Mouse (Mus musculus) splenic B cell, adult 2 months (primary cell): ENCODE data around the gene Syngr2.
A peak's percentile ranks its signal among the peaks of the same experiment; 100 is the strongest.

Experiments used
- DNase-seq: peaks from one replicate; pipeline ENCODE4 v3.0.0-alpha.2; 2011; ENCODE audit warnings: low read depth, low spot score
- H3K27me3 ChIP-seq: 2 replicates; pipeline ENCODE4 v1.6.1; 2012; ENCODE audit warnings: mild to moderate bottlenecking, low read length, moderate library complexity, mixed read lengths; ENCODE audit not compliant: control insufficient read depth, poor library complexity, insufficient read depth, severe bottlenecking
- H3K36me3 ChIP-seq: 2 replicates; pipeline ENCODE4 v1.6.1; 2012; ENCODE audit warnings: mild to moderate bottlenecking, low read length, moderate library complexity, mixed read lengths; ENCODE audit not compliant: control insufficient read depth, poor library complexity, insufficient read depth, severe bottlenecking

Gene Syngr2

DNA sequence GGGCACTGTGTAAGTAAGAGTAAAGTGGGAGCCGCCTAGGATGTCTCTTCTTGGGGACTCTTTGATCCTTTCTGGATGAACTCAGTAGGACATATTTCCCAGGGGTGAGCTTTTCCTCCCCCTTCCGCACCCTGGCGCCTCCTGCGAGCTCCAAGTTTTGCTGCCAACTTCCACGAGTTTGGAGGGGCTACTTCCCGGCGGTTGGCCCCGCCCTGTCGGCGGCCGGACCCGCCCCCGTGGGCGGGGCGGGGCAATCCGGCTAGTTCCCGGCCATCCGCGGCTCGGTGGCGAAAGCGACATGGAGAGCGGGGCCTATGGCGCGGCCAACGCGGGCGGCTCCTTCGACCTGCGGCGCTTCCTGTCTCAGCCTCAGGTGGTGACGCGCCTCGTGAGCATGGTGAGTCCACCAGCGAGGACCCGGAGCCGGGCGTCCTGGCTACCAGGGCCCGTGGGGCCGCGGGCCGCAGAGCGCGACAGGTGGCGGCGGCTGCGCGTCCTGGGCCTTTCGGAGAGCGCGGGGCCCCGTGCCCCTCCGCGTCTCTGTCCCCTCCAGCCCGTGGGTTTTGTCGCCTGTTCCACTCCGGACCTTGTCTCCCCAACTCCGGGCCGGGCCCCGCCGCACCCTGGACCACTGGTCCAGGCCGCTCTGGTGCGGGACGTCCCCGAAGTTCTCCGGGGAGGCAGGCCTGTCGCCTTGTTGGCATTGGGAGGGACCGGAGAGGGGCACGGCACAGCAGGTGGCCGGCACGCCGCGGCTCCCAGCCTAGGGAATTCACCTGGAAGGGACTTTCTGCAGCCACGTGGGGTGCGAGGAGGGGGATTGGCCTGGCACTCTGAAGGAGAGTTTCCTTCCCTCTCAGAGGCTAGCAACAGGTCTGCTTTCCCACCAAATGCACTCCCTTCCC is at the start of gene Syngr2, which contains the start of gene Gm20708:
Gene Syngr2, plus strand, starts transcription at position 262 of the 905 bp plus-strand sequence.
Gene Gm20708, plus strand, starts transcription at position 262 of the 905 bp plus-strand sequence.
- H3K36me3 ChIP-seq = peaks cover 6% of the 10 kb centered on the region
- no peaks in the 10 kb centered on the region for H3K27me3 ChIP-seq
- peak; percentile 73 for DNase-seq

DNA sequence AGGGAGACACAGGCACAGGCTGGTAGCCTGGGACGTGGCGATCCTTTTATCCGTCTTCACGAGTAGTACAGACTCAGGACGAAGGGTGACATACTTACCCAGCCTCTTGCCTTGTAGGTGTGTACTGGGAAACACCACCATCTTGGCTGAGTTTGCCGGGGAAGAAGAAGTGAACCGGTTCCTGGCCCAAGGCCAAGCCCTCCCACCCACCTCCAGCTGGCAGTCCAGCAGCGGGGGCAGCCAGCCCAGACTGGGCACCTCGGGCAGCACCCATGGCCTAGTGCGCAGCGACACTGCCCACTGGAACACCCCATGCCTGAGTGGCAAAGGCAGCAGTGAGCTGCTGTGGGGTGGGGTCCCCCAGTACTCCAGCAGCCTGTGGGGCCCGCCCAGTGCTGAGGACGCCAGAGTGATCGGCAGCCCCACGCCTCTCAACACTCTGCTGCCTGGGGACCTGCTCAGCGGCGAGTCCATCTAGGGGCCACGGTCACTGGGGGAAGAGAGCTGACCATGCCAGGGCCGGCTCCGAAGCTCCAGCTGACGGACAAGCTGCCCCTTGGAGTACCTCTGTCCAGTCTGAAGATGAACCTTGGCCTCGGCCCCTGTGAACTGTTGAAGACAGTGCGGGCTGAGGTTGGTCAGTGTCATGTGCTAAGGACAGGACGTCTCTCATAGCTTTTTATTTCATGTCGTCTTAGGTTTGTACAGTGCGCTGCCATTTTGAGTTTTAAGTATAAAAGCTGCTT is 48.9 kb upstream of the Syngr2 start:
- peaks cover 5% of the 10 kb centered on the region for H3K36me3 ChIP-seq
- DNase-seq = no peak
- H3K27me3 ChIP-seq = no peaks in the 10 kb centered on the region

DNA sequence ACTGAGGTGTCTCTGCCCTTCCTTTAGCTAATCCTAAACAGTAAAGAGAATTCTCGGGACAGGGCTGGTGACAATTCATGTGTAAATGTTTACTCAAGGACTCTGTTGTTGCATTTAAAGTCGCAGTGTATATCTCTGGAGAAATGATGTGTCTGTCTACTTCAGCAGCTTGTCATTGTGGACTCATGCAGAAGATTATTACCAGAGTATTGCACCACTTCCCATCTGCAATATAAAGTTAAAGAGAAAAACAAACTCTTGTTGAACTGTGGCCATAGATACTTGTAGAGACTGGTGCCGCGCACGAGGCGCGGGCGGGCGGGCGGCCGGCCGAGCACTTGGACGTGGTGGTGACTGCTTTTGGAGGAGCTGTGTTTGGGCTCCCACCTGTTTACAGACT is 47.7 kb upstream of the Syngr2 start:
- no peak for DNase-seq
- Histone ChIP-seq H3K36me3 (peaks cover 6% of the 10 kb centered on the region), H3K27me3 (no peaks in the 10 kb centered on the region)

DNA sequence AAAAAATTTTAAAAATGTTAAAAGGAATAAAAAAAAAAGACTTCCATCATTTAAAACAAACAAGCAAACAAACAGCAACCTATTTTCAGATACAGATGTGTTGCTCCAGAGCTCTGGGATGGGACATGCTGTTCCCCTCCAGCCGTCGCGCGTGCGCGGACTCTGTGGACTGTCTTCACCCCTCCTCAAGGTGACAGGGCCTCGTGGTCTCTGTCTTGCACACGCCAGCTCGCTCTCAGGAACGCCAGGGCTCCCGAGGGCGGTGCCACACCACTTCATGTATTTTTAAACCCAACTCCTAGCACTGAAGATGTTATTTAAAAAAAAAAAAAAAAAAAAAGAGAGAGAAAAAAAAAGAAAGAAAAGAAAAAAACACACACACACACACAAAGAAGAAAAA is 47.2 kb upstream of the Syngr2 start:
- no peak for DNase-seq
- H3K27me3 ChIP-seq = no peaks in the 10 kb centered on the region

DNA sequence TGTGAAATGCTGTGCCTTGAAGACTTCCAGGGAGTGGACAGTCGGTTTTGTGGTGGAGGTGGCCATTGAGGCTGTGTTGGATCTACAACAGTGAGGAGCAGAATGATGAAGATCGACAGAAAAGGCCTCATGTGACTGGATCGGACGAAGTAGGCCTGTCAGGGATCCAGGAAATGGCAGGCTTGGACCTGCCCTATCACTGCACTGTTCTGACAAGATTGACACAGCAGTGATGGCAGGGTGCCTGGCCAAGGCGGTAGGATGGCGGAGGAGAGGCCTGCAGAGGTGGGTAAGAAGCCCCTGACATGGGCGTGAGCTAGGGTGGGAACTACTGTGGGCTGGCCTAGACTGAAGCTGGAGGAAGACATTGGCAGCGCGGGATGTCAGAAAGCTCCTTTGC is 45.1 kb upstream of the Syngr2 start:
- H3K36me3 ChIP-seq = peaks cover 13% of the 10 kb centered on the region
- no peak for DNase-seq

More for the DNA sequence above, 47.2 kb upstream of the Syngr2 start:
- H3K36me3 ChIP-seq = peaks cover 6% of the 10 kb centered on the region

DNA sequence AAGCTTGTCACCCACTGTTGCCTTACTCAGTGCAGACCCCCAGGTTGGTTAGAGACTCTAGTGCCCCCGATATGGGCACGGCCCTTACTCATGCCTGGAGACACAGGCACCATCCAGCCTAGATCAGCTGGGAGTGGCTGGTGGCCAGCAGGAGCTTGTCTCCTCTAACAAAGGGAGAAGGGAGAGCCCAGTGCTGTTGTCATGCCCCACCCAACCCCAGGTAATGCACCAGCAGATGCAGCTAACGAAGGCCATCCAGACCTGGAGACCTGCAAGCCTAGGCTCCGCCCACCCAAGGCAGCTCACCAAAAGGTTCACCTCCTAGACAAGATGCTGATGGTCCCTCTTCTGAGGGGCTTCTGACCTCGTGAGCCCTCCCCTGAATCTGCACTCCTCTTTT is 44.1 kb upstream of the Syngr2 start:
- no peak for DNase-seq
- Histone ChIP-seq H3K27me3 (no peaks in the 10 kb centered on the region), H3K36me3 (peaks cover 13% of the 10 kb centered on the region)

More for the DNA sequence above, 45.1 kb upstream of the Syngr2 start:
- H3K27me3 ChIP-seq = no peaks in the 10 kb centered on the region

DNA sequence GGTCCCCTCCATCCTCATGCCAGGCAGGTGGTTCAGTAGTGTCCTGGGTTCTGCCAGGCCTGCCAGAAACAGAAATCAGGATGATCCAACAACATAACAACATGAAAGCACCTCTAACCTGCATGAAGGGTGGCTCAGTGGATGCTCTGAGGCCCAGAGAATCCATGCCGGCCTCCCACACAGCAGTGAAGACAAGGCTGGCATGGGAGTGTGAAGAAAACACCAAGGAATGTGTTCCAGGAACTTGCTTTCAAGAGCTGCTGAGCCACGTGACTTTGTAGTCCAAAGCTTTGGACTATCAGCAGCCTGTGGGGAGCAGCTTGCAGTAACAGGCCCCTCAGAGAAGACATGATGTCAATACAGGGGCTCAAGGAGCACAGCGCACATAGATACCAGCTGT is 43.2 kb upstream of the Syngr2 start:
- DNase-seq = no peak
- Histone ChIP-seq H3K27me3 (no peaks in the 10 kb centered on the region), H3K36me3 (peaks cover 11% of the 10 kb centered on the region)

DNA sequence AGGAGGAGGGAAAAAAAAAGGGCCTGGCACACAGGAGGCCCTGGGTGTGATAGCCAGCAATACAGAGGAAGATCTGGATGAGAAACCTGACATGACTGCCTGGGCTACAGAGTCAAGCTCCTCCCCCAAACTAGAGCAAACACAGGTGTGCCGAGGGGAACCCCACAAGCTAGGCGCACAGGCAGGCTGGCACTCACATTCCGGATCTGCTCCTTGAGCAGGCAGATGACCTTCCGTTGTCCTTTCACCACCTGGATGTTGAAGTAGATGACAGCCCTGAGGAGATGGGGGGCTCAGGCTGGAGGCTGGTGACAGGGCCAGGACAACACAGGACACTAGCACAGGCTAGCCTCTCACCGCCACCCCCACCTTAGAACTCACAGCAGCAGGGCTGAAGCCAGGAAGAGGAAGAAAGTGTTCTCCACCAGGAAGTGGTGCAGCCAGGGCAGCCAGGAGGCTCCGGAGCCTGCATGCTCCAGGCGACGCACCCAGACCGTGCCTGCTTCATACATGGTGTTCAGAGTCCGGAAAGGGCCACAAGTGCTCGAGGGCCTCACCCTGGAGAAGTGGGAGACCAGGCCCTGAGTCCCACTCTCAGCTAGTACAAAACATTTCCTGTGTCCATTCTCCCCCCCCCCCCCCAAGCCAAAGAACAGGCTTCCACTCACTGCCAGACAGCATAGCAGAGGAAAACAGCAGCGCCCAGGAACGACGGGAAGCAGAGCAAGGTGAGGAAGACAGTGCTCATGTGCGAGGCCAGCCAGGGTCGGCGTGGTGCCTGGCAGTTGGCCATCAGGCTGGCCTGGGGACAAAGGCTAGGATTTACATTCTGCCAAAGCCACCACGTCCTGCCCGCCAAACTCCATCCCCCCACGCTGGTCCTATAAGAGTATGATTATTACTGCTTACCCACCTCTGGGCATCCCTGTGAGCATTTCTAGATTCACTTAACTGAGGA is 40.5 kb upstream of the Syngr2 start:
- Histone ChIP-seq H3K27me3 (no peaks in the 10 kb centered on the region), H3K36me3 (peaks cover 15% of the 10 kb centered on the region)

DNA sequence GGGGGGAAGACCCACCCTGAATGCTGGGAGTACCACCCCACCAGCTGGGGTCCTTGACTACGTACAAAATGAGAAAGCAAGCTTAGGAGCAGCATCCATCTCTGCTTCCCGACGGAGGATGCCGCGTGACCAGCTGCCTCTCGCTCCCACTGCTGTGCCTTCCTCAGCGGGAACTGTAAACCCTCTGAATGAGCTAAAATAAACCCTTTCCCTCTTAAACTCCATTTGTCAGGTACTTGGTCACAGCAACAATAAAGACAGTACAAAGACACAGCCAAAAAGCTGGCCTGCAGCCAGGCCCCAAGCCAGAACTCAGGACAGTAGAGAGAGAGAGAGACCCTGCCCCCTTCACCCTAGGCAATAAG is 39.8 kb upstream of the Syngr2 start:
- DNase-seq = no peak
- H3K36me3 ChIP-seq = peaks cover 15% of the 10 kb centered on the region
- H3K27me3 ChIP-seq = no peaks in the 10 kb centered on the region

More for the DNA sequence above, 40.5 kb upstream of the Syngr2 start:
- DNase-seq = no peak

DNA sequence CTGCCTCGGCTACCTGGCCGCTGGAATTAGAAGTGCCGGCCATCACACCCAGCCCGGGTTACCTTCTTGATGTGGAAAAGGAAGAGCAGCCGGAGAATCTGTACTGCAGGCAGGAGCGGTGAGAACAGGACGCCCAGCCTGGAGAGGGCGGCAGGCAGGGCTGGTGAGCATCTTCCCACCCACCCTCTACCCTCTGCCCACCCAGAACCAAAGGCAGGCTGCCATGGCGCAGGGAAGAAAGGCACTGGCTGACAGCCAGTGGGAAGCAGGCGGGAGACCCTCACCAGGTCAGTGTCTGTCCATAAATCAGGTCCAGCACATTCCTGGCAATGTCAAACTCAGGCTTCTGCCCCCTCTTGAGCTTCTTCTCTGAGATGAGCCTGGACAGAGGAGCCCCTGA is 39.1 kb upstream of the Syngr2 start:
- DNase-seq = no peak
- Histone ChIP-seq H3K36me3 (peaks cover 17% of the 10 kb centered on the region), H3K27me3 (no peaks in the 10 kb centered on the region)

DNA sequence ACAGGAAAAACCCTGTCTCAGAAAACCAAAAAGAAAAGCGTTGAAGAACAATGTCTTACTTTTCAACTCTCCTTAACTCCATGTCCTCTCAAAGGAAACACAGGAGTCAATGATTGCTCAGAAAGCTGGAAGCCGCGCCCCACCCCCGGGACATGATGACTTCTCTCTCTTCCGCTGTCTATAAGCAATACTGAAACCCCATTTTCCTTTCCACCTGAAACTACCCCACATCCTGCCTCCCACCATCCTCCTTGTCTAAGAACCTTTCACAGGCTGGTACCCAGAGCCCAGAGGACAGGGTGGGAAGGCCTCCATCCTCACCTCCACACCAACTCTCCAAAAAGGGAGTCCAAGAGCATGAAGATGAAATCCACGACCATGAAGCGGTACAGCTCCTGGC is 37.1 kb upstream of the Syngr2 start:
- DNase-seq = no peak
- peaks cover 15% of the 10 kb centered on the region for H3K36me3 ChIP-seq
- H3K27me3 ChIP-seq = no peaks in the 10 kb centered on the region

DNA sequence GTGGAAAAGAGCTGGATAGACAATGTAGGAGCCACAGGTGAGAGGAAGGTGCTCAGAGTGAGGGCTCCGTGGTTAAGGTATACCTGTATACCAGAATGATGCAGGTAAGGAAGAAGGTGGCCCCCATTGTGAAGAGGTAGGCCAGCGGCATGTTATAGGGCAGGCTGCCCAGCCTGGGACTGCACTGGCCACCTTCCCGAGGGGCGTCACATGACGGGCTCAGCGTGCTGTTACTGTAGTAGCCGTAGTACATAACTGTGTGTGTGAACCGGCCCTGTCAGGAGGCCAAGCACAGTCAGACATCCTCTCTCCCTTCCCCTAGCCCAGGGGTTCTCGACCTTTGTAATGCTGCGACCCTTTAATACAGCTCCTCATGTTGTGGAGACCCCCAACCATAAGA is 34.5 kb upstream of the Syngr2 start:
- H3K27me3 ChIP-seq = no peaks in the 10 kb centered on the region
- DNase-seq = no peak
- H3K36me3 ChIP-seq = peaks cover 12% of the 10 kb centered on the region

DNA sequence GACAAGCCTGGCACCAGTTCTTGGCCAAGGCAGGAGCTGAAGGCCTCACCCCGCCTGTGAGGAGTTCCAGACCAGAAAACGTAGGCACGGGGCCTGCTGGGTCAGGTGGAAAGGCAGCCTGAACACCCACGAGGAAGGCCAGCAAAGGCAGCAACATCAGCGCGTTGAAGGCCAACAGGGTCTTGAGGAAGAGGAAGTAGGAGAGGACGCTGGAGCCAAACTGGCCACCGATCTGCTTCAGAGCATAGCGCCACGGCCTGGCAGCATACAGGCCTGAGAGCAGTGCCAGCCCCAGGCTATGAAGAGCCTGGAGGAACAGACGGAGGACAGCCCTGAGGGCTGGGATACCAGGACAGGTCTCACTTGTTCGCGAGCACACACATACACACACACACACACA is 33.9 kb upstream of the Syngr2 start:
- H3K36me3 ChIP-seq = peaks cover 12% of the 10 kb centered on the region
- no peaks in the 10 kb centered on the region for H3K27me3 ChIP-seq
- no peak for DNase-seq

DNA sequence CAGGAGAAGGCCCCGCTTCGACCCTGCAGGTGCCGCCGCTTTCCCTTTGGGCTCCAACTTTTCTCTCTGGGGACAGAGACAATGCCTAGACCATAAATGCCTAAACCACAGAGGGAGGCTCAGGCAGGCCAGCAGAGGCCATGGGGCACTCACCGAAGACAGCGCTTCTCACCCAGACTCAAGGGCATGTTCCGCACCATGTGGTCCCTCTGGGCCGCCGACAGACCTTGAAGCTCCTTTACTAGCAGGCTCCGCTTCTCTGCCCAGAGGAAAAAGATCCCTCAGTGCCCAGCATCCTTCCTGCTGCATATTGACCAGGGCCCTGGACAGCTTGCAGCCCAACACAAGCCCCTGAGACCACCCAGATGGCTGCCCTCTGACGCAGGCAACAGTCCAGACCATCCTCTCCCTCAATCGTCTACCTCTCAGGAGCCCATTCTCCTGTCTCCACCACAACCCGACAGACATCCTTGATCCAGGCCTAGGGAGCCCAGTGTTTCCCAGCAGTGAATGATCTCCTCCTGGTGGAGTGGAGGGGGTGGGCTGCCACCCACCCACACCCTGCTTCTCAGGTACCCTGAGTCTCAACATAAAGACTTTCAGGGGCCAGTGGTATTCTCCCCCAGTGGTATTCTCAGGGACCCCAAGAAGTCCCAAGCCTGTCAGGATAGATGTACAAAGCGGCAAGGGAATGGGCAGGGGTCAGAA is 33.2 kb upstream of the Syngr2 start:
- no peak for DNase-seq
- H3K36me3 ChIP-seq = peaks cover 12% of the 10 kb centered on the region
- H3K27me3 ChIP-seq = no peaks in the 10 kb centered on the region
